Mouse (Mus musculus) skeletal muscle tissue, adult 2 months (tissue): ENCODE results near the gene Cpe.

ENCODE experiments used
- DNase-seq: peaks from one replicate; pipeline ENCODE4 v3.0.0-alpha.2; 2012; ENCODE audit warnings: low read depth, low spot score

Gene Cpe

DNA sequence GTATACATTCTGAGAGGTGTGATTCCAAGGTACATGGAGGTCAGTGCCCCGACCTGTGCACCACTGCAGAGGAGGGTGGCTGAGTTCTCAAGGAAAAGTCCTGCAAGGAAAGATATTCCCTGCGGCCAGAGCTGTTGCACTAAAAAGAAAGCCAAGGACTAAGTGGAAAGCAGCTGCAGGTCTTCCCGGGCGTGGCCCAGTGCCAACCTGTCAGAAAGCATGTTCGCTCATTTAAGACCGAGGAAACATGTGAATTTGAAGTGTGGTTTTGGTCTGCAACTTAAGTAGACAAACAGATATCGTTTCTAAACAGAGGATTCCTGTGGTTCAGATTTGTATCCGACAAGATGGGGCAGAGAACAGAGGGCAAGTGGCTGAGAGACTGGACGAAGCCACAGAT is 117.9 kb downstream of the Cpe start:
- DNase-seq = no peak

DNA sequence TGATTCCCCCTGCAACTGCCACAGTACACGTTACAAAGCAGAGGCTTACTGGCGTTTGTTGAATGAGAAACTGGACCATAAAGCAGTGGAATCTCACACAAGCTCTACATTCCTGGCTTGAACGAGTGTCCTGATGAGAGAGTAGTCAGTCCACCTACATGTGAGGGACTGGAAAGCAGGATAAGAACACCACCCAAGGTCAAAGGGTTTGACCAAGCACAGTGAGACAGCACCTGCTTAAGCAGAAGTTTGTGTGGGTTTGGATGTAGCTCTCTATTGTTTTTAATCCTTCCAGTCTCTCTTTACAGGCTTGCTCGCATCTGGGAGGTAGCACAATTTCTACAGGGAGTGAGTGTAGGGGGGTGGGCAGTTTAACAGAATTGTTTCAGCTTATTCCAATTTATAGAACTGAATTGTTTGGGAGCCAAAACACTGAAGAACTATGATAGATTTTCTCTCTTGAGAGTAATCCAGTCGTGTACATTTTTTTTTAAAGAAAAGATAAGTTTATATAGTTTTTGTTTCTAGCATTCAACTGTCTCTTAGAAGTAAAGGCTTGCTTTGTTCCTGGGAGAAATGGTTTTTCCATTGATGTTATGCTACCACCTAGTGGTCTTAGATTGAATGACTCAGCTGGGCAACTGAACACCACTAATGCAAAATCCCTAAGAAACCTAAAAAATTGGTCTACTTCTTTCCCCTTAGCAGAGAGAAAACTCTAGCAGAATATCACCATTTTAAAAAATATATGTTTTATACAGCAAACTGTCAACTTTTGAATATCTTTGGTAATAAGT is 144.6 kb downstream of the Cpe start:
- DNase-seq = peak; percentile 7

DNA sequence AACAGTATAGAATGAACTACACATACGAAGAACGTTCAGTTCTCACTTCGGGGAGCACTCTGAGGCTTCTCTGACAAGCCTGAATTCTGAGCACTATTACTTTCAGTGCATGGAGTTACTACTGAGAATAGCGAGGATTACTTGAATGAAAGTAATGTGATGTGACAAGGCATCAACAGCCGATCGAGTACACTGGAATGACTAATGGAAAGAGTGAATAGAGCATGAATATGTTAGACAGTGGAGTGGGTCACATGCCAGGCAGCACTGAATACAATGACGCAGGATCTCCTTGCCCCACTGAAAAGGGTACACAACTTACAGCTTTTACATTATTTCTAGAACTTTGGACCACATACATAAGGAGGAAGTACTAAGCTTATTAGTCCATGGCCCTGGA is 149.4 kb downstream of the Cpe start:
- DNase-seq = no peak
